Mouse (Mus musculus) thymus, adult 2 months (tissue): Measurements from ENCODE around the gene Gm42715.
"Not testable (repeated sequence)": the region's sequence is repeated elsewhere in the genome, so short reads cannot be mapped to it uniquely, and the experiment has no call there.

ENCODE experiments used
- CTCF ChIP-seq: fragments of 200-500 bp; IDR thresholded peaks from 2 replicates; pipeline ENCODE4 v1.5.1; 2012; ENCODE audit warnings: mild to moderate bottlenecking, control low read depth, low read length, moderate library complexity, borderline replicate concordance; ENCODE audit not compliant: control insufficient read depth, poor library complexity, insufficient read depth; ENCODE audit errors: extremely low read depth
- POLR2A ChIP-seq: fragments of 200-500 bp; IDR thresholded peaks from 2 replicates; pipeline ENCODE4 v1.6.1; 2012; ENCODE audit warnings: mild to moderate bottlenecking, low read length, control low read depth, moderate library complexity; ENCODE audit not compliant: control insufficient read depth, poor library complexity, insufficient read depth; ENCODE audit errors: extremely low read depth

- TF ChIP-seq CTCF, POLR2A: not testable (repeated sequence)
These were observed 31.0 kb upstream of the Gm42715 start for GRCm38 (mm10) chr7:127488364-127488763.
